Mouse (Mus musculus) mouse embryonic stem cell (cell line): ENCODE data around the gene Fer.

Experiments
- in situ Hi-C, 2 experiments: fragments of 300-500 bp; cut with MboI; formaldehyde crosslinking; loops; 1 replicate in 1 of 2; 3 replicates in 1 of 2; pipeline ENCODE4 v1.14.3; 2019 to 2020; ENCODE audit warnings: low sequenced_read_pairs in 2 of 2, low pct_unique_long_range_greater_than_20kb in 1 of 2, mixed read lengths in 1 of 2; ENCODE audit not compliant: unreplicated experiment in 1 of 2

Fer gene

GRCm38 (mm10) chr17:63860988-63861387 is 1.9 kb upstream of the Fer start:
- in situ Hi-C loops: no loop called here

GRCm38 (mm10) chr17:63862399-63862798 is 463 bp upstream of the Fer start:
- in situ Hi-C loops: no loop called here

- in situ Hi-C loops: no loop called here
These were observed 836 bp downstream of the Fer start, which contains the start of gene A930002H24Rik for GRCm38 (mm10) chr17:63863647-63864149. Gene A930002H24Rik, minus strand, starts transcription at chr17:63863791.

GRCm38 (mm10) chr17:63864171-63864571 is 1.3 kb downstream of the Fer start:
- in situ Hi-C loops: no loop called here

- in situ Hi-C loops: no loop called here
These were observed 8.9 kb downstream of the Fer start for GRCm38 (mm10) chr17:63871773-63872172.

- in situ Hi-C loops: no loop called here
These were observed 16.0 kb downstream of the Fer start for GRCm38 (mm10) chr17:63878889-63879288.

GRCm38 (mm10) chr17:63880009-63880408 is 17.1 kb downstream of the Fer start:
- in situ Hi-C loops: no loop called here

GRCm38 (mm10) chr17:63886988-63887387 is 24.1 kb downstream of the Fer start:
- in situ Hi-C loops: no loop called here

- in situ Hi-C loops: no loop called here
These were observed 27.7 kb downstream of the Fer start for GRCm38 (mm10) chr17:63890611-63891010.

GRCm38 (mm10) chr17:63895829-63896228 is 33.0 kb downstream of the Fer start:
- in situ Hi-C loops: no loop called here

GRCm38 (mm10) chr17:63897050-63897449 is 34.2 kb downstream of the Fer start:
- in situ Hi-C loops: no loop called here

- in situ Hi-C loops: no loop called here
These were observed 46.4 kb downstream of the Fer start for GRCm38 (mm10) chr17:63909297-63909696.

- in situ Hi-C loops: no loop called here
These were observed 58.8 kb downstream of the Fer start for GRCm38 (mm10) chr17:63921601-63922203.

GRCm38 (mm10) chr17:63925581-63925980 is 62.7 kb downstream of the Fer start:
- in situ Hi-C loops: no loop called here

- in situ Hi-C loops: no loop called here
These were observed 67.8 kb downstream of the Fer start for GRCm38 (mm10) chr17:63930634-63931033.

GRCm38 (mm10) chr17:63931556-63931955 is 68.7 kb downstream of the Fer start:
- in situ Hi-C loops: no loop called here

- in situ Hi-C loops: no loop called here
These were observed 72.5 kb downstream of the Fer start for GRCm38 (mm10) chr17:63935408-63935807.

GRCm38 (mm10) chr17:63937886-63938285 is 75.0 kb downstream of the Fer start:
- in situ Hi-C loops: no loop called here

GRCm38 (mm10) chr17:63946772-63947171 is 83.9 kb downstream of the Fer start:
- in situ Hi-C loops: no loop called here

- in situ Hi-C loops: no loop called here
These were observed 85.9 kb downstream of the Fer start for GRCm38 (mm10) chr17:63948811-63949210.
